Mouse (Mus musculus) midbrain, embryonic 12.5 days (tissue): ENCODE data around the gene Gsta2. TPM values are rescaled to one million over a fixed set of nuclear protein-coding genes. Genes with fewer than 3 reads are reported as not detected.
"Not testable (repeated sequence)": the region's sequence is repeated elsewhere in the genome, so short reads cannot be mapped to it uniquely, and the experiment has no call there.

Source experiments
- ATAC-seq: fragments of 200-750 bp; cut with Nextera tagmentation; 2 replicates; pipeline ENCODE4 v1.8.0; 2017; ENCODE audit warnings: low read depth, moderate TSS enrichment, moderate library complexity; ENCODE audit not compliant: low FRiP score
- H3K27ac ChIP-seq: fragments of 300-500 bp; sonication (generic); replicated peaks from 2 replicates; pipeline ENCODE4 v1.5.1; 2016; ENCODE audit warnings: mild to moderate bottlenecking
- H3K27me3 ChIP-seq: fragments of 300-500 bp; sonication (generic); 2 replicates; pipeline ENCODE4 v1.6.1; 2016; ENCODE audit warnings: mild to moderate bottlenecking
- H3K36me3 ChIP-seq: fragments of 300-500 bp; sonication (generic); 2 replicates; pipeline ENCODE4 v1.6.1; 2016
- H3K4me1 ChIP-seq: fragments of 300-500 bp; sonication (generic); 2 replicates; pipeline ENCODE4 v1.6.1; 2016
- H3K4me2 ChIP-seq: fragments of 300-500 bp; sonication (generic); replicated peaks from 2 replicates; pipeline ENCODE4 v1.6.1; 2016; ENCODE audit warnings: mild to moderate bottlenecking, moderate library complexity
- H3K4me3 ChIP-seq: fragments of 300-500 bp; sonication (generic); 2 replicates; pipeline ENCODE4 v1.5.1; 2016; ENCODE audit warnings: mild to moderate bottlenecking
- H3K9ac ChIP-seq: fragments of 300-500 bp; sonication (generic); replicated peaks from 2 replicates; pipeline ENCODE4 v1.6.1; 2016; ENCODE audit warnings: mild to moderate bottlenecking, moderate library complexity
- H3K9me3 ChIP-seq: fragments of 300-500 bp; sonication (generic); 2 replicates; pipeline ENCODE4 v1.6.1; 2016; ENCODE audit warnings: mild to moderate bottlenecking
- WGBS: fragments of 180-500 bp; shearing (Covaris S2); methylation state at CpG from one replicate; pipeline ENCODE4 v1.1.7; 2016; 5-methylcytosine and 5-hydroxymethylcytosine counted together
- polyA plus RNA-seq: library from polyadenylated mRNA; unstranded; fragments of >200 nt; fragmentation: Nextera tagmentation; extraction: Ambion mirVana; gene quantifications from 2 replicates; pipeline ENCODE4 v1.2.1, GENCODE M21; 2016

Gene Gsta2
- polyA plus RNA-seq, 1 experiment from 2014 or later, result not detected

GRCm38 (mm10) chr9:78292462-78292861 is 63.1 kb downstream of the Gsta2 start:
- not testable (repeated sequence) for H3K27ac ChIP-seq, H3K4me3 ChIP-seq, H3K27me3 ChIP-seq, H3K4me1 ChIP-seq, H3K4me2 ChIP-seq, H3K9me3 ChIP-seq, ATAC-seq, H3K36me3 ChIP-seq, H3K9ac ChIP-seq
- WGBS, result 88% methylated on average over 8 of the region's 8 CpGs

GRCm38 (mm10) chr9:78289723-78290122 is 65.9 kb downstream of the Gsta2 start, which contains the start of gene Gm10639:
Gene Gm10639, plus strand, starts transcription at chr9:78289923.
- H3K4me2 ChIP-seq, ATAC-seq, H3K4me3 ChIP-seq, H3K27me3 ChIP-seq, H3K9ac ChIP-seq, H3K9me3 ChIP-seq, H3K36me3 ChIP-seq, H3K4me1 ChIP-seq, H3K27ac ChIP-seq: not testable (repeated sequence)
- WGBS, result 81% methylated on average over 3 of the region's 3 CpGs

GRCm38 (mm10) chr9:78289063-78289462 is 66.5 kb downstream of the Gsta2 start:
- not testable (repeated sequence) for H3K9me3 ChIP-seq, H3K4me2 ChIP-seq, H3K27ac ChIP-seq, ATAC-seq, H3K27me3 ChIP-seq, H3K4me1 ChIP-seq, H3K36me3 ChIP-seq, H3K4me3 ChIP-seq, H3K9ac ChIP-seq
- 70% methylated on average over 1 of the region's 1 CpGs for WGBS

- ATAC-seq, H3K9ac ChIP-seq, H3K9me3 ChIP-seq, H3K4me3 ChIP-seq, H3K4me2 ChIP-seq, H3K36me3 ChIP-seq, H3K4me1 ChIP-seq, H3K27ac ChIP-seq, H3K27me3 ChIP-seq: not testable (repeated sequence)
- 87% methylated on average over 4 of the region's 4 CpGs for WGBS
Measured at GRCm38 (mm10) chr9:78282002-78282711, 73.4 kb downstream of the Gsta2 start.

Other genes with a start within 250 kb of the Gsta2 start
- gene Fbxo9, start 246.7 kb downstream of the Gsta2 start, polyA plus RNA-seq, result 34.7 and 39.7 TPM in 2 replicates
- 40.1 and 43.3 TPM in 2 replicates for gene Ick, start 246.6 kb downstream of the Gsta2 start, polyA plus RNA-seq
- gene Gsta4, start 173.0 kb downstream of the Gsta2 start, polyA plus RNA-seq, result 20.3 and 24.3 TPM in 2 replicates
- not detected in 2 replicates for gene Gsta1, start 125.1 kb downstream of the Gsta2 start, polyA plus RNA-seq
- not detected in 2 replicates for gene Gm3776, start 98.7 kb downstream of the Gsta2 start, polyA plus RNA-seq
- gene Gm10639, start 65.9 kb downstream of the Gsta2 start, polyA plus RNA-seq, result not detected in 2 replicates
- not detected in 2 replicates for gene Omt2a, start 41.0 kb downstream of the Gsta2 start, polyA plus RNA-seq
- gene Omt2b, start 28.2 kb downstream of the Gsta2 start, polyA plus RNA-seq, result not detected in 2 replicates
- 0.67 TPM in 1 of 2 replicates, not detected in the other for gene Dppa5a, start 12.4 kb upstream of the Gsta2 start, polyA plus RNA-seq
- gene Ooep, start 22.9 kb upstream of the Gsta2 start, polyA plus RNA-seq, result 2.4 and 3.6 TPM in 2 replicates
- gene Ddx43, start 40.0 kb upstream of the Gsta2 start, polyA plus RNA-seq, result 0.15 and 0.17 TPM in 2 replicates
- 0.39 and 0.77 TPM in 2 replicates for gene Cgas, start 87.4 kb upstream of the Gsta2 start, polyA plus RNA-seq
- 23.6 and 25.7 TPM in 2 replicates for gene Mto1, start 92.4 kb upstream of the Gsta2 start, polyA plus RNA-seq
- gene Gm17324, start 93.0 kb upstream of the Gsta2 start, polyA plus RNA-seq, result 0.98 and 1.2 TPM in 2 replicates
- 3,350 and 3,406 TPM in 2 replicates for gene Eef1a1, start 133.4 kb upstream of the Gsta2 start, polyA plus RNA-seq
- 13.9 and 15.6 TPM in 2 replicates for gene Slc17a5, start 232.3 kb upstream of the Gsta2 start, polyA plus RNA-seq